Mouse (Mus musculus): ENCODE measurements around the gene Ptgdr2. TPM values are rescaled to one million over a fixed set of nuclear protein-coding genes. Genes with fewer than 3 reads are reported as not detected.

Gene Ptgdr2
- polyA plus RNA-seq, 1 experiment from 2014 or later: 0.10 TPM

DNA sequence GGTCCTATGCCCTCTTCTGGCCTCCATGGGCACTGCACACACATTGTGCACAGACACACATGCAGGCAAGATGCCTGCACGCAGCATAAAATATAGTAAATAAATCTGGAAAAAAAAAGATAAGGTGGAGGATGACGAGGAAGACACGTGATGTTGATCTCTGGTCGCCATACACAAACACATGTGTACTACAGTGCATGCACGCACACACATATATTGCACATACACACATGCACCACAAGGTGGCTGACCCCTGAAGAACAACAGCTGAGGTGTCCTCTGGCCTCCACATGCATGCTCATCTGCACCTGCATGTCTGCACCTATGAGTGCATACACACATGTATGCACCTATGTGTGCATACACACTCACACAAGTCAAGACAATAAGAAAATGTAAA lies 883 bp upstream of the Ptgdr2 start:
- no peak overlapping the region for H3K4me2 ChIP-seq
- H3K4me3 ChIP-seq: no peak overlapping the region
- H3K27ac ChIP-seq: no peak overlapping the region
- no peaks in the 10 kb centered on the region for H3K9me3 ChIP-seq
- ATAC-seq (ENCODE audit: insufficient number of reproducible peaks, insufficient read depth, low FRiP score, low TSS enrichment, low read depth): no peak
- H3K4me1 ChIP-seq: peaks cover 7% of the 10 kb centered on the region; the same call in 1 of the 2 replicates
- H3K27me3 ChIP-seq: no peaks in the 10 kb centered on the region
- H3K36me3 ChIP-seq: no peaks in the 10 kb centered on the region
- H3K9ac ChIP-seq: no peak overlapping the region
- WGBS: 79% methylated on average over 5 of the region's 5 CpGs

DNA sequence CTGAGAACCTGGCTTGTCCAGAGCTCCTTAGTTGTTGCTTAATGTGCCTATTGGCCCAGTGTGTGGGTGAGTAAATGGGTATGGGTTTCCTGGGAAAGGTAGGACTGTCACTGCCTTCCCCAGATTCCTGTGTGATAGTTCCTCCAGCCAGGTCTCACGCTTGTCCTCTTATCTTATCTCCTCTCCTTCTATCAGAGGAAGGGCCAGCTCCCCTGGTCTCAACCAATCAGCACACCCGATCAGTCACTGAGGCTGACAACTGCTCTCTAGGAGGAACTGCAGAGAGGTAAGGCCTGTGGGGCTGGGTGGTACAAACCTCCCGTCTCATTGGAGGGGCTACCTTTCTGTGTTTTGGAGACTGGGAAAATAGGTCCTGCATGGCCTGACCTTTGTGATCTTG lies 1.8 kb downstream of the Ptgdr2 start:
- no peak for ATAC-seq (ENCODE audit: insufficient number of reproducible peaks, insufficient read depth, low FRiP score, low TSS enrichment, low read depth)
- 56% methylated on average over 3 of the region's 3 CpGs for WGBS

DNA sequence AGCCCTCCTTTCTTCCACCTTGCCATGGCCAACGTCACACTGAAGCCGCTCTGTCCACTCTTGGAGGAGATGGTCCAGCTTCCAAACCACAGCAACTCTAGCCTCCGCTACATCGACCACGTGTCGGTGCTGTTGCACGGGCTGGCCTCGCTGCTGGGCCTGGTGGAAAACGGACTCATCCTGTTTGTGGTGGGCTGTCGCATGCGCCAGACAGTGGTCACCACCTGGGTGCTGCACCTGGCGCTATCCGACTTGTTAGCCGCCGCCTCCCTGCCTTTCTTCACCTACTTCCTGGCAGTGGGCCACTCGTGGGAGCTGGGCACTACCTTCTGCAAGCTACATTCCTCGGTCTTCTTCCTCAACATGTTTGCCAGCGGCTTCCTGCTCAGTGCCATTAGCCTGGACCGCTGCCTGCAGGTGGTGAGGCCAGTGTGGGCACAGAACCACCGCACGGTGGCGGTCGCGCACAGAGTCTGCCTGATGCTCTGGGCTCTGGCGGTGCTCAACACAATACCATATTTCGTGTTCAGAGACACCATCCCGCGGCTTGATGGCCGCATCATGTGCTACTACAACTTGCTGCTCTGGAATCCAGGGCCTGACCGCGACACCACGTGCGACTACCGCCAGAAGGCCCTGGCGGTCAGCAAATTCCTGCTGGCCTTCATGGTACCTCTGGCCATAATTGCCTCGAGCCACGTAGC lies 3.3 kb downstream of the Ptgdr2 start:
- Histone ChIP-seq H3K4me2 (peak overlapping the region; percentile 92), H3K4me1 (peaks cover 9% of the 10 kb centered on the region; the same call in 1 of the 2 replicates), H3K9ac (peak overlapping the region; percentile 74), H3K27ac (no peak overlapping the region), H3K27me3 (no peaks in the 10 kb centered on the region), H3K4me3 (peak overlapping the region; percentile 47), H3K36me3 (peaks cover 36% of the 10 kb centered on the region), H3K9me3 (no peaks in the 10 kb centered on the region)
- 17% methylated on average over 37 of the region's 37 CpGs for WGBS
- ATAC-seq (ENCODE audit: insufficient number of reproducible peaks, insufficient read depth, low FRiP score, low TSS enrichment, low read depth): peak; percentile 75

More for the DNA sequence above, 1.8 kb downstream of the Ptgdr2 start:
- H3K27ac ChIP-seq: no peak overlapping the region
- no peaks in the 10 kb centered on the region for H3K9me3 ChIP-seq
- H3K9ac ChIP-seq: no peak overlapping the region
- H3K27me3 ChIP-seq: no peaks in the 10 kb centered on the region
- H3K4me3 ChIP-seq: no peak overlapping the region
- H3K36me3 ChIP-seq: peaks cover 21% of the 10 kb centered on the region
- H3K4me2 ChIP-seq: no peak overlapping the region
- peaks cover 9% of the 10 kb centered on the region; the same call in 1 of the 2 replicates for H3K4me1 ChIP-seq

DNA sequence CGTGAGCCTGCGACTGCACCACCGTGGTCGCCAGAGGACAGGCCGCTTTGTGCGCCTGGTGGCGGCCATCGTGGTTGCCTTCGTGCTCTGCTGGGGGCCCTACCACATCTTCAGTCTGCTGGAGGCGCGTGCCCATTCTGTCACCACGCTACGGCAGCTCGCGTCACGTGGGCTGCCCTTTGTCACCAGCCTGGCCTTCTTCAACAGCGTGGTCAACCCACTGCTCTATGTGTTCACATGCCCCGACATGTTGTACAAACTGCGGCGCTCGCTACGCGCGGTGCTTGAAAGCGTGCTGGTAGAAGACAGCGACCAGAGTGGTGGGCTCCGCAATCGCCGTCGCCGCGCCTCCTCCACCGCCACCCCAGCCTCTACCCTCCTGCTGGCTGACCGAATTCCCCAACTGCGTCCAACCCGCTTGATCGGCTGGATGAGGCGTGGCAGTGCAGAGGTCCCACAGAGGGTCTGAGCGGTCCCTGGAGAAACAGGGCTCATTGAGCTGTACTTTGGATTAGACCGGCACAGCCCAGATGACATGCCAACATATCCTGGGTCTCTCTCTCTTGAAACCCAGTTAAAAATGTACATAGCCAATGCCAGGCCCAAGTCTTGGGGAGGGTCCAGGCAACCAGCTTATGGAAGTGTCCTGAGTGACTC lies 4.0 kb downstream of the Ptgdr2 start:
- 2% methylated on average over 40 of the region's 40 CpGs for WGBS

DNA sequence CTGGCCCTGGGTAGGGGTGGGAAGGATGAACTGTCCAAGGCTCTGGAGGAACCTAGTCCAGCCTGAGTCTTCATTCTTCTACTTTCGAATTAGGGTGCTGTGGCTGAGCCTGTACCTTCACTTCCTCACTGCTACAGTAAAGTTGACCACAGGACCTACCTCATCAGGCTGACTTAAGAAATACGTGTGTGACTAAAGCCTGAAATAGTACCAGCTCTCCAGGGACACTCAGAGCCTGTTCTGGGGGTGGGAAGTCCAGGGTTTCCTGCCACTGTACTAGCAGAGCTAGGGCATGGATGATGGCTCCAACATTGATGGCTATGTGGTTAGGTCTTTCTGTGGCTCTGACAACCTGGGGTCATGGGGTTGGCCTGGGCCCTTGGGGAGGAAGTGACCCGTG lies 7.0 kb downstream of the Ptgdr2 start:
- Histone ChIP-seq H3K27ac (no peak overlapping the region), H3K9me3 (no peaks in the 10 kb centered on the region), H3K4me3 (no peak overlapping the region), H3K4me1 (peaks cover 32% of the 10 kb centered on the region), H3K4me2 (no peak overlapping the region), H3K36me3 (peaks cover 44% of the 10 kb centered on the region), H3K27me3 (no peaks in the 10 kb centered on the region), H3K9ac (no peak overlapping the region)
- ATAC-seq (ENCODE audit: insufficient number of reproducible peaks, insufficient read depth, low FRiP score, low TSS enrichment, low read depth): no peak
- WGBS: 82% methylated on average over 3 of the region's 3 CpGs

More for the DNA sequence above, 4.0 kb downstream of the Ptgdr2 start:
- peak; percentile 68 for ATAC-seq (ENCODE audit: insufficient number of reproducible peaks, insufficient read depth, low FRiP score, low TSS enrichment, low read depth)
- Histone ChIP-seq H3K9ac (peak overlapping the region; percentile 74), H3K4me1 (peaks cover 9% of the 10 kb centered on the region; the same call in 1 of the 2 replicates), H3K9me3 (no peaks in the 10 kb centered on the region), H3K4me3 (peak overlapping the region; percentile 47), H3K36me3 (peaks cover 38% of the 10 kb centered on the region), H3K27me3 (no peaks in the 10 kb centered on the region), H3K4me2 (peak overlapping the region; percentile 92), H3K27ac (no peak overlapping the region)

DNA sequence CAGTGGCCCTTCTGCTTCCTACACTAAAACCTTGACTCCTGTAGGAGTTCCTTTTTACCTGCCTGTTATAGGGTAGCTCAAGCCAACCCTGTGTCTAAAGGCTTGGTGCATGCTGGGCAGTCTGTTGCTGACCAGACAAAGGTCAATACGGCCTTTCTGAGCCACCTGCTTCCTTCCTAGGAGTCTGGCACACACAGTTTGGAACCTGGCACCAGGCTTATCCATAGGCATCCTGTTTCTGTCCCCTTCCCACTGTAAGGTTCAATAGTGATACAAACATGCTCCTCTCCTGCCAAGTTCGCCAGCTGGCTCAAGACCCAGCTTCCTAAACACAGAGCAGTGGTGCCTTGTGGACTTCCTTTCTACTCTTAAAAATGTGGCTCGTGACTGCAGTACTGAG lies 9.5 kb downstream of the Ptgdr2 start:
- H3K9me3 ChIP-seq: no peaks in the 10 kb centered on the region
- 88% methylated on average over 3 of the region's 3 CpGs for WGBS
- peaks cover 44% of the 10 kb centered on the region for H3K36me3 ChIP-seq
- H3K9ac ChIP-seq: peak overlapping the region; percentile 91; the same call in 1 of the 2 replicates
- peaks cover 29% of the 10 kb centered on the region for H3K4me1 ChIP-seq
- H3K27ac ChIP-seq: no peak overlapping the region
- no peaks in the 10 kb centered on the region for H3K27me3 ChIP-seq
- H3K4me3 ChIP-seq: peak overlapping the region; percentile 69; the same call in 1 of the 2 replicates
- peak overlapping the region; percentile 100 for H3K4me2 ChIP-seq
- ATAC-seq (ENCODE audit: insufficient number of reproducible peaks, insufficient read depth, low FRiP score, low TSS enrichment, low read depth): no peak

DNA sequence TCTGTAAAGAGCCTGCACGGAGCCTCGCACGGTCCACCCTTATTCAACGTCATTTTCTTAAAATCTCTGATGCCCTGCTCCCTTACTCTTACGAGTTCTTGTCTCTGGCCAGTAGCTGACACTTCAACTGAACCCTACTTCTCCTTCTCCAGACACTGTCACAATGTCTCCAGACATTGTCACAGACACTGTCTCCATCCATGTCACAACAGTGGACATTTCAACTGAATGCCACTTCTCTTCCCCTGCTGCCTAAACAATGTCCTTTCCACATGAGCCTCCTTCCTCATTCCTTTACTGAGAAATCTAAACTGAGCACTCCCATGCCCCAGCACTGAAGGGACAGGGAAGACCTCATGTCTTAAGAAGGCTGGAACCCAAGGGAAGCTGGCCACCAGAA lies 10.3 kb downstream of the Ptgdr2 start:
- peak overlapping the region; percentile 100 for H3K4me2 ChIP-seq
- no peak for ATAC-seq (ENCODE audit: insufficient number of reproducible peaks, insufficient read depth, low FRiP score, low TSS enrichment, low read depth)
- H3K27me3 ChIP-seq: no peaks in the 10 kb centered on the region
- peak overlapping the region; percentile 69 for H3K4me3 ChIP-seq
- WGBS: 85% methylated on average over 5 of the region's 5 CpGs
- no peaks in the 10 kb centered on the region for H3K9me3 ChIP-seq
- H3K9ac ChIP-seq: peak overlapping the region; percentile 91
- H3K4me1 ChIP-seq: peaks cover 34% of the 10 kb centered on the region
- H3K36me3 ChIP-seq: peaks cover 39% of the 10 kb centered on the region
- no peak overlapping the region for H3K27ac ChIP-seq

DNA sequence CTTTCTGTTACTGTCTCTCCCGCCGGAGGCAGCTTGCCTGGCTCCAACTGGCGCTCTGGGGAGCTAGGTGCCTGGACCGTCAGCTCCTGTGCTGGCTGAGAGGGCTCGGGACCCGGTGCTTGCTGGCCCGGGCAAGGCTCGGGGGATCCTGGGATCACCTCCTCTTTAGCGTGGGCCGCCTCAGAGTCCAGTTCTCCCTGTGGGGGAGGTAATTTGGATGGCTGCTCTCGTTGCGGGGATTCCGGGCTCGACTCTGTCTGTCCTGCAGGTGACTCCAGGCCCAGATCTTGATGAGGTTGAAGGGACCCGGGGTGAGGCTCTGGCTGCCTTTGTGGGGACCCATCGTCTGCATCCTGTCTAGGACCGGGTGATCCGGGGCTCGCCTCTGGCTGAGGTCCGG lies 11.5 kb downstream of the Ptgdr2 start:
- no peak for ATAC-seq (ENCODE audit: insufficient number of reproducible peaks, insufficient read depth, low FRiP score, low TSS enrichment, low read depth)
- H3K36me3 ChIP-seq: peaks cover 27% of the 10 kb centered on the region
- H3K9ac ChIP-seq: peak overlapping the region; percentile 91
- H3K4me2 ChIP-seq: peak overlapping the region; percentile 100
- H3K4me1 ChIP-seq: peaks cover 34% of the 10 kb centered on the region
- no peak overlapping the region for H3K27ac ChIP-seq
- WGBS: under 1% methylated on average over 20 of the region's 20 CpGs
- H3K27me3 ChIP-seq: no peaks in the 10 kb centered on the region
- no peaks in the 10 kb centered on the region for H3K9me3 ChIP-seq
- peak overlapping the region; percentile 69 for H3K4me3 ChIP-seq

DNA sequence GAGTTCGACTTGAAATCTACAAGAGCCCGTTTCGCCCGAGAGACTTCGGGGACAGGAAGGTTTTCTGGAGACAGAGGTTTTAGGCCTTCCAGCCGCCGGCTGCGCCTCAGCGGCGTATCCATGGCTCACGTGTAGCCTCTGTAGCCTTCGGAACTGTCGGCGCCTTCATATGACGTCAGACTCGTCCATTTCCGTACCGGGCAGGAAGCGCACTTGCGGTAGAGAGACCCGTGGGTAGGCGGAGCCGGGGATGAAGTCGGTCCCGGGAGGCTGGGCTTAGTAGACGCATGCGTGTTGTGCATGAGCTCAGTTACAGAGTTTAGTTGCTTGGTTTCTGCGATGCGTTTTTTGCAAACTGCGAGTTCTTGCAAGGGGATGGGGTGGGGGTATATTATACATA lies 12.2 kb downstream of the Ptgdr2 start, which contains the start of gene Ccdc86:
Ccdc86 (minus strand) TSS at position 155 of the 400 bp plus-strand sequence.
- peak within 1 kb of the TSS; percentile 100 for H3K4me2 ChIP-seq
- ATAC-seq (ENCODE audit: insufficient number of reproducible peaks, insufficient read depth, low FRiP score, low TSS enrichment, low read depth): peak; percentile 91
- no peaks in the 10 kb centered on the region for H3K27me3 ChIP-seq
- H3K4me1 ChIP-seq: peaks cover 34% of the 10 kb centered on the region
- peak within 1 kb of the TSS; percentile 69 for H3K4me3 ChIP-seq
- WGBS: under 1% methylated on average over 30 of the region's 30 CpGs
- H3K36me3 ChIP-seq: peaks cover 20% of the 10 kb centered on the region
- peak within 1 kb of the TSS; percentile 69 for H3K27ac ChIP-seq
- peak within 1 kb of the TSS; percentile 91 for H3K9ac ChIP-seq
- H3K9me3 ChIP-seq: no peaks in the 10 kb centered on the region

DNA sequence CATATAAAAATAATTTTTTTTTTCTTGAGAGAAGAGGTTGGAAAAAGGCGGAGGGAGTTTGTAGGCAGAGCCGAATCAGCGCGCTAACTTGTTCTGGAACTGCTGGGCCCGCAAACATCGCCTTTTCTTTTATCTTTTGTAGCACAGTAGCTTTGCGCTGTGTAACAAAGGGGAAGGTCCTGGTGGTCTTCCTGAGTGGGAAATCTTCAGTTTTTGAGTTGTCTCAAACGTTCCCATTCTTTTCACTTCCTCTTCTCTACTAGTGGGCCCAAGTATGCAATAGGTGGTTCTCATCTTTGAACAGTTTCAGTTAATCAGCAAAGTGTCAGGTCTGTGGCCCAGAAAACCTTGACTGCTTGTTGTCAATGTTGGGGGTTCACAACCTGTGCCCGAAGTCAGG lies 12.6 kb downstream of the Ptgdr2 start:
- peak overlapping the region; percentile 69 for H3K4me3 ChIP-seq
- WGBS: 47% methylated on average over 9 of the region's 9 CpGs
- peak overlapping the region; percentile 100 for H3K4me2 ChIP-seq
- H3K9ac ChIP-seq: peak overlapping the region; percentile 61
- peaks cover 15% of the 10 kb centered on the region for H3K36me3 ChIP-seq
- peaks cover 34% of the 10 kb centered on the region for H3K4me1 ChIP-seq
- H3K9me3 ChIP-seq: no peaks in the 10 kb centered on the region
- H3K27me3 ChIP-seq: no peaks in the 10 kb centered on the region
- no peak for ATAC-seq (ENCODE audit: insufficient number of reproducible peaks, insufficient read depth, low FRiP score, low TSS enrichment, low read depth)
- H3K27ac ChIP-seq: peak overlapping the region; percentile 69

DNA sequence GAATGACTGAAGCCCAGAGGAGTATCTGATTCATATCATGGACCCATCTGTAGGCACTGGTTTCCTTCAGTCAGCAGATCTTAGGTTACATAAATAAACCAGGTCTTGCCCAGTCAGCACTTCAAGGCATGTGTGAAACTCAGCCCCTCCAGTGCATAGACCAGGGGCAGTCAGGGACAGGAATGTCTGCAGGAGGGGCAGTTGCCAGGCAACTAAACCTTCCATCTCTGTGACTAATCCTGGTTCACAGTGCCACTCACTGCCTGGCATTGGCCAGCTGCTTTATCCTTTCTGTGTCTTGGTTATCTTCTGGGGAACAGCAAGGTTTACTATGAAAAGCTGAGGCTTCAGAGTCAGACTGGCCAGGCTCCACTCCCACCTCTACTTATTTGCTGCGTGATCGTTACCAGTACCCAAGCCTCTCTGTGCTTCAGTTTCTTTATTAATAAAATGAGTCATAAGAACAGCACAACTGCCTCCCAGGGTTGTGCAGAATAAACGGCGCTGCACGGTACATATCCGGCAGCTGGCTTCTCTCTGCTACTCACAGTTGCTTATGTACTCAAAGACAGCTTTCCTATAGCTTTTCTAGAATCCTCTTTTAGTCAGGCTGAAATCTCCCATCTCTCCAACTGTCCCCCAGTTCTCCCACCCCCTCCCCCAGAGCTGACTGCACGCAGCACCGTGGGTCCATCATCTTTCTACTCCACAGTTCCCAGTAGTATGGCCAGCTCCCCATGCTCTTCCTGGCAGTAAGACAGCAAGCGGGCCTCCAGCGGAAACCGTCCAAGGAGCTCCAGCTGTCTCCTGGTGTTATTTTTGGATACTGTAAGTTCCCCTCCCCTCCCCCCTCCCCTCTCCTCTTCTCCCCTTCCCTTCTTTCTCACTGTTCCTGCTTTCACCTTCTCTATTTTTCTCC lies 15.3 kb downstream of the Ptgdr2 start:
- Histone ChIP-seq H3K9me3 (no peaks in the 10 kb centered on the region), H3K36me3 (no peaks in the 10 kb centered on the region), H3K4me2 (no peak overlapping the region), H3K4me3 (no peak overlapping the region), H3K27ac (no peak overlapping the region), H3K4me1 (peaks cover 24% of the 10 kb centered on the region), H3K27me3 (no peaks in the 10 kb centered on the region), H3K9ac (0 out of 2 replicates have a peak overlapping the region, but pooled peaks have one; percentile 32)
- ATAC-seq (ENCODE audit: insufficient number of reproducible peaks, insufficient read depth, low FRiP score, low TSS enrichment, low read depth): no peak
- WGBS: 62% methylated on average over 11 of the region's 11 CpGs

All from embryonic facial prominence, embryonic 13.5 days (tissue).